Mouse (Mus musculus): ENCODE results near the gene BC004004. TPM values are rescaled to one million over a fixed set of nuclear protein-coding genes. Genes with fewer than 3 reads are reported as not detected.

The BC004004 gene
- polyA plus RNA-seq, 1 experiment = 120 TPM

GRCm38 (mm10) chr17:29337979-29338823, 69.6 kb downstream of the BC004004 start:
- TF ChIP-seq MYOG (IDR thresholded peaks at IDR 0.05; ENCODE audit: control insufficient read depth in 1 of 3, insufficient read depth in 1 of 3, insufficient read length in 2 of 3, low read depth in 2 of 3) = peak; percentile 42 to 95 (median 82)
- no peak for TF ChIP-seq CEBPB (IDR thresholded peaks at IDR 0.05; ENCODE audit: insufficient read depth, poor library complexity, severe bottlenecking)
- peak; percentile 49 for TF ChIP-seq TCF12 (IDR thresholded peaks at IDR 0.05; ENCODE audit: insufficient read depth, poor library complexity, severe bottlenecking)
- peak in 2 of 3 experiments; percentile 84 to 92 for TF ChIP-seq MYOD1 (IDR thresholded peaks at IDR 0.05; ENCODE audit: control insufficient read depth in 1 of 3, insufficient read length in 2 of 3, low read depth in 2 of 3)
- peak; percentile 71 for TF ChIP-seq TCF3 (IDR thresholded peaks at IDR 0.05; ENCODE audit: insufficient read length, low read depth)
- TF ChIP-seq POLR2AphosphoS2 (IDR thresholded peaks at IDR 0.05; ENCODE audit: insufficient read length, low read depth) = no peak
- no peak for TF ChIP-seq E2F4 (IDR thresholded peaks at IDR 0.05; ENCODE audit: insufficient read depth)
- no peak for TF ChIP-seq MAX (IDR thresholded peaks at IDR 0.05; ENCODE audit: low read depth)
- no peak overlapping the region for H3K4me2 ChIP-seq (ENCODE audit: low read depth)

GRCm38 (mm10) chr17:29339170-29339768, 70.7 kb downstream of the BC004004 start:
- Histone ChIP-seq H3K4me3 (no peak overlapping the region), H3K79me2 (ENCODE audit: control insufficient read depth, insufficient read depth) (peaks cover 10% of the 10 kb centered on the region), H3K36me3 (ENCODE audit: control insufficient read depth, insufficient read depth) (peaks cover 28% of the 10 kb centered on the region), H3K27me3 (ENCODE audit: control insufficient read depth, insufficient read depth, insufficient read length) (no peaks in the 10 kb centered on the region), H3ac (ENCODE audit: control insufficient read depth, insufficient read length) (no peak overlapping the region), H3K4me2 (ENCODE audit: low read depth) (no peak overlapping the region)
- TF ChIP-seq USF1 (IDR thresholded peaks at IDR 0.05; ENCODE audit: low read depth) (no peak), TCF3 (IDR thresholded peaks at IDR 0.05; ENCODE audit: insufficient read length, low read depth) (no peak), MYOD1 (IDR thresholded peaks at IDR 0.05; ENCODE audit: control insufficient read depth in 1 of 3, insufficient read length in 2 of 3, low read depth in 2 of 3) (peak in 1 of 3 experiments; percentile 2), MYOG (IDR thresholded peaks at IDR 0.05; ENCODE audit: control insufficient read depth in 1 of 3, insufficient read depth in 1 of 3, insufficient read length in 2 of 3, low read depth in 2 of 3) (peak in 1 of 3 experiments; percentile 2)

More at GRCm38 (mm10) chr17:29337979-29338823, 69.6 kb downstream of the BC004004 start:
- H3ac ChIP-seq (ENCODE audit: control insufficient read depth, insufficient read length) = no peak overlapping the region
- peaks cover 28% of the 10 kb centered on the region for H3K36me3 ChIP-seq (ENCODE audit: control insufficient read depth, insufficient read depth)
- H3K79me2 ChIP-seq (ENCODE audit: control insufficient read depth, insufficient read depth) = no peaks in the 10 kb centered on the region
- H3K4me3 ChIP-seq = no peak overlapping the region
- H3K27me3 ChIP-seq (ENCODE audit: control insufficient read depth, insufficient read depth, insufficient read length) = no peaks in the 10 kb centered on the region

GRCm38 (mm10) chr17:29340406-29341261, 72.0 kb downstream of the BC004004 start:
- no peak for TF ChIP-seq POLR2A (IDR thresholded peaks at IDR 0.05; ENCODE audit: insufficient read length, low read depth)
- TF ChIP-seq MYOD1 (IDR thresholded peaks at IDR 0.05; ENCODE audit: control insufficient read depth in 1 of 3, insufficient read length in 2 of 3, low read depth in 2 of 3) = peak; percentile 16 to 90 (median 88)
- no peak for TF ChIP-seq E2F4 (IDR thresholded peaks at IDR 0.05; ENCODE audit: insufficient read depth)
- TF ChIP-seq CEBPB (IDR thresholded peaks at IDR 0.05; ENCODE audit: insufficient read depth, poor library complexity, severe bottlenecking) = no peak; the same call in 1 of the 2 replicates
- TF ChIP-seq TCF12 (IDR thresholded peaks at IDR 0.05; ENCODE audit: insufficient read depth, poor library complexity, severe bottlenecking) = peak; percentile 62
- TF ChIP-seq POLR2AphosphoS2 (IDR thresholded peaks at IDR 0.05; ENCODE audit: insufficient read length, low read depth) = peak; percentile 9
- peak; percentile 63 to 89 (median 84) for TF ChIP-seq MYOG (IDR thresholded peaks at IDR 0.05; ENCODE audit: control insufficient read depth in 1 of 3, insufficient read depth in 1 of 3, insufficient read length in 2 of 3, low read depth in 2 of 3)
- no peak for TF ChIP-seq SRF (IDR thresholded peaks at IDR 0.05; ENCODE audit: control insufficient read depth, insufficient read length, low read depth)
- no peak for TF ChIP-seq REST (IDR thresholded peaks at IDR 0.05; ENCODE audit: insufficient read depth, insufficient read length)
- no peak for TF ChIP-seq USF1 (IDR thresholded peaks at IDR 0.05; ENCODE audit: low read depth)
- TF ChIP-seq TCF3 (IDR thresholded peaks at IDR 0.05; ENCODE audit: insufficient read length, low read depth) = peak; percentile 91
- no peak for TF ChIP-seq MAX (IDR thresholded peaks at IDR 0.05; ENCODE audit: low read depth)
- H3K4me2 ChIP-seq (ENCODE audit: low read depth) = peak overlapping the region; percentile 84
- peaks cover 23% of the 10 kb centered on the region for H3K79me2 ChIP-seq (ENCODE audit: control insufficient read depth, insufficient read depth)
- no peak overlapping the region for H3ac ChIP-seq (ENCODE audit: control insufficient read depth, insufficient read length)
- H3K4me3 ChIP-seq = no peak overlapping the region
- H3K27me3 ChIP-seq (ENCODE audit: control insufficient read depth, insufficient read depth, insufficient read length) = no peaks in the 10 kb centered on the region
- peaks cover 28% of the 10 kb centered on the region for H3K36me3 ChIP-seq (ENCODE audit: control insufficient read depth, insufficient read depth)

GRCm38 (mm10) chr17:29341591-29342003, 73.0 kb downstream of the BC004004 start:
- Histone ChIP-seq H3K4me3 (no peak overlapping the region), H3K27me3 (ENCODE audit: control insufficient read depth, insufficient read depth, insufficient read length) (no peaks in the 10 kb centered on the region), H3ac (ENCODE audit: control insufficient read depth, insufficient read length) (no peak overlapping the region), H3K79me2 (ENCODE audit: control insufficient read depth, insufficient read depth) (peaks cover 33% of the 10 kb centered on the region), H3K36me3 (ENCODE audit: control insufficient read depth, insufficient read depth) (peaks cover 28% of the 10 kb centered on the region), H3K4me2 (ENCODE audit: low read depth) (peak overlapping the region; percentile 84)
- TF ChIP-seq MYOG (IDR thresholded peaks at IDR 0.05; ENCODE audit: control insufficient read depth in 1 of 3, insufficient read depth in 1 of 3, insufficient read length in 2 of 3, low read depth in 2 of 3) (peak in 1 of 3 experiments; percentile 65), E2F4 (IDR thresholded peaks at IDR 0.05; ENCODE audit: insufficient read depth) (no peak), POLR2AphosphoS2 (IDR thresholded peaks at IDR 0.05; ENCODE audit: insufficient read length, low read depth) (peak; percentile 58), MYOD1 (IDR thresholded peaks at IDR 0.05; ENCODE audit: control insufficient read depth in 1 of 3, insufficient read length in 2 of 3, low read depth in 2 of 3) (peak in 2 of 3 experiments; percentile 50 to 80), POLR2A (IDR thresholded peaks at IDR 0.05; ENCODE audit: insufficient read length, low read depth) (no peak)
